Mouse (Mus musculus): ENCODE data around the gene Kcns1. TPM values are rescaled to one million over a fixed set of nuclear protein-coding genes. Genes with fewer than 3 reads are reported as not detected.

Gene Kcns1
- polyA plus RNA-seq, 1 experiment from 2014 or later, result 3.6 TPM

- no peak overlapping the region for H3K9ac ChIP-seq
- peaks cover 47% of the 10 kb centered on the region for H3K4me1 ChIP-seq
- H3K4me3 ChIP-seq, result no peak overlapping the region
- no peak overlapping the region for H3K4me2 ChIP-seq
- H3K27ac ChIP-seq, result peak overlapping the region; percentile 87
- ATAC-seq (ENCODE audit: insufficient number of reproducible peaks, low FRiP score, low TSS enrichment, low read depth), result peak; percentile 35; the same call in 1 of the 2 replicates
- no peaks in the 10 kb centered on the region for H3K9me3 ChIP-seq
- no peaks in the 10 kb centered on the region for H3K36me3 ChIP-seq
- H3K27me3 ChIP-seq, result no peaks in the 10 kb centered on the region
- 26% methylated on average over 6 of the region's 6 CpGs for WGBS
These were observed 33.2 kb downstream of the Kcns1 start for GRCm38 (mm10) chr2:164137754-164138153.

GRCm38 (mm10) chr2:164136393-164136792 lies 34.5 kb downstream of the Kcns1 start:
- Histone ChIP-seq H3K27me3 (no peaks in the 10 kb centered on the region), H3K4me3 (no peak overlapping the region), H3K4me1 (peaks cover 36% of the 10 kb centered on the region), H3K9me3 (no peaks in the 10 kb centered on the region), H3K27ac (peak overlapping the region; percentile 87; the same call in 1 of the 2 replicates), H3K4me2 (no peak overlapping the region), H3K9ac (no peak overlapping the region), H3K36me3 (0 out of 2 replicates have a peak, but pooled peaks cover under 1% of the 10 kb centered on the region)
- ATAC-seq (ENCODE audit: insufficient number of reproducible peaks, low FRiP score, low TSS enrichment, low read depth), result no peak; the same call in 1 of the 2 replicates
- 24% methylated on average over 2 of the region's 2 CpGs for WGBS

- no peaks in the 10 kb centered on the region for H3K27me3 ChIP-seq
- H3K9me3 ChIP-seq, result no peaks in the 10 kb centered on the region
- H3K36me3 ChIP-seq, result peaks cover 6% of the 10 kb centered on the region; the same call in 1 of the 2 replicates
- WGBS, result 70% methylated on average over 1 of the region's 1 CpGs
- ATAC-seq (ENCODE audit: insufficient number of reproducible peaks, low FRiP score, low TSS enrichment, low read depth), result no peak
- peaks cover 31% of the 10 kb centered on the region for H3K4me1 ChIP-seq
- H3K4me3 ChIP-seq, result no peak overlapping the region
- no peak overlapping the region for H3K27ac ChIP-seq
- H3K9ac ChIP-seq, result no peak overlapping the region
- no peak overlapping the region for H3K4me2 ChIP-seq
These were observed 35.5 kb downstream of the Kcns1 start for GRCm38 (mm10) chr2:164135367-164135766.

- Histone ChIP-seq H3K27ac (no peak overlapping the region; the same call in 1 of the 2 replicates), H3K36me3 (peaks cover 6% of the 10 kb centered on the region; the same call in 1 of the 2 replicates), H3K9me3 (no peaks in the 10 kb centered on the region), H3K4me2 (no peak overlapping the region), H3K27me3 (no peaks in the 10 kb centered on the region), H3K9ac (no peak overlapping the region), H3K4me1 (peaks cover 25% of the 10 kb centered on the region), H3K4me3 (no peak overlapping the region)
- 69% methylated on average over 6 of the region's 6 CpGs for WGBS
- ATAC-seq (ENCODE audit: insufficient number of reproducible peaks, low FRiP score, low TSS enrichment, low read depth), result no peak
These were observed 36.4 kb downstream of the Kcns1 start for GRCm38 (mm10) chr2:164134563-164134962.

GRCm38 (mm10) chr2:164131586-164131985 lies 39.3 kb downstream of the Kcns1 start:
- no peak overlapping the region for H3K4me2 ChIP-seq
- ATAC-seq (ENCODE audit: insufficient number of reproducible peaks, low FRiP score, low TSS enrichment, low read depth), result no peak
- no peaks in the 10 kb centered on the region for H3K27me3 ChIP-seq
- H3K9ac ChIP-seq, result no peak overlapping the region
- peaks cover 12% of the 10 kb centered on the region; the same call in 1 of the 2 replicates for H3K4me1 ChIP-seq
- H3K27ac ChIP-seq, result no peak overlapping the region
- no peak overlapping the region for H3K4me3 ChIP-seq
- no peaks in the 10 kb centered on the region for H3K9me3 ChIP-seq
- H3K36me3 ChIP-seq, result peaks cover 6% of the 10 kb centered on the region; the same call in 1 of the 2 replicates
- WGBS, result 91% methylated on average over 1 of the region's 1 CpGs

GRCm38 (mm10) chr2:164128576-164129411 lies 42.1 kb downstream of the Kcns1 start:
- no peak for ATAC-seq (ENCODE audit: insufficient number of reproducible peaks, low FRiP score, low TSS enrichment, low read depth)
- no peaks in the 10 kb centered on the region for H3K27me3 ChIP-seq
- H3K4me3 ChIP-seq, result no peak overlapping the region
- 67% methylated on average over 12 of the region's 12 CpGs for WGBS
- H3K4me2 ChIP-seq, result no peak overlapping the region
- no peaks in the 10 kb centered on the region for H3K9me3 ChIP-seq
- no peak overlapping the region for H3K27ac ChIP-seq
- no peak overlapping the region for H3K9ac ChIP-seq
- H3K36me3 ChIP-seq, result peaks cover 12% of the 10 kb centered on the region
- H3K4me1 ChIP-seq, result peaks cover 12% of the 10 kb centered on the region; the same call in 1 of the 2 replicates

GRCm38 (mm10) chr2:164127297-164127696 lies 43.6 kb downstream of the Kcns1 start:
- no peak overlapping the region for H3K4me3 ChIP-seq
- H3K9ac ChIP-seq, result no peak overlapping the region
- H3K9me3 ChIP-seq, result no peaks in the 10 kb centered on the region
- peak overlapping the region; percentile 67 for H3K27ac ChIP-seq
- H3K36me3 ChIP-seq, result peaks cover 21% of the 10 kb centered on the region
- ATAC-seq (ENCODE audit: insufficient number of reproducible peaks, low FRiP score, low TSS enrichment, low read depth), result no peak
- peaks cover 12% of the 10 kb centered on the region; the same call in 1 of the 2 replicates for H3K4me1 ChIP-seq
- H3K4me2 ChIP-seq, result no peak overlapping the region
- WGBS, result 86% methylated on average over 2 of the region's 2 CpGs
- H3K27me3 ChIP-seq, result no peaks in the 10 kb centered on the region

- ATAC-seq (ENCODE audit: insufficient number of reproducible peaks, low FRiP score, low TSS enrichment, low read depth), result peak; percentile 79; the same call in 1 of the 2 replicates
- H3K9ac ChIP-seq, result no peak overlapping the region
- H3K4me1 ChIP-seq, result peaks cover 12% of the 10 kb centered on the region; the same call in 1 of the 2 replicates
- H3K27ac ChIP-seq, result peak overlapping the region; percentile 67
- 33% methylated on average over 13 of the region's 13 CpGs for WGBS
- H3K36me3 ChIP-seq, result peaks cover 25% of the 10 kb centered on the region
- no peaks in the 10 kb centered on the region for H3K27me3 ChIP-seq
- no peak overlapping the region for H3K4me2 ChIP-seq
- no peak overlapping the region for H3K4me3 ChIP-seq
- no peaks in the 10 kb centered on the region for H3K9me3 ChIP-seq
These were observed 44.4 kb downstream of the Kcns1 start for GRCm38 (mm10) chr2:164126533-164126955.

GRCm38 (mm10) chr2:164123169-164123766 lies 47.6 kb downstream of the Kcns1 start:
- WGBS, result 79% methylated on average over 5 of the region's 5 CpGs

GRCm38 (mm10) chr2:164119503-164119902 lies 51.4 kb downstream of the Kcns1 start:
- Histone ChIP-seq H3K27ac (no peak overlapping the region), H3K9ac (no peak overlapping the region), H3K4me3 (no peak overlapping the region), H3K9me3 (no peaks in the 10 kb centered on the region), H3K4me1 (peaks cover 3% of the 10 kb centered on the region), H3K4me2 (no peak overlapping the region), H3K36me3 (peaks cover 36% of the 10 kb centered on the region), H3K27me3 (no peaks in the 10 kb centered on the region)
- no peak for ATAC-seq (ENCODE audit: insufficient number of reproducible peaks, low FRiP score, low TSS enrichment, low read depth)
- 89% methylated on average over 6 of the region's 6 CpGs for WGBS

More at GRCm38 (mm10) chr2:164123169-164123766, 47.6 kb downstream of the Kcns1 start:
- Histone ChIP-seq H3K27me3 (no peaks in the 10 kb centered on the region), H3K9me3 (no peaks in the 10 kb centered on the region), H3K4me2 (no peak overlapping the region), H3K36me3 (peaks cover 38% of the 10 kb centered on the region), H3K27ac (no peak overlapping the region), H3K4me1 (peaks cover 9% of the 10 kb centered on the region; the same call in 1 of the 2 replicates), H3K9ac (no peak overlapping the region), H3K4me3 (no peak overlapping the region)
- ATAC-seq (ENCODE audit: insufficient number of reproducible peaks, low FRiP score, low TSS enrichment, low read depth), result no peak

GRCm38 (mm10) chr2:164115531-164115930 lies 55.4 kb downstream of the Kcns1 start:
- H3K9ac ChIP-seq, result no peak overlapping the region
- no peak overlapping the region for H3K4me2 ChIP-seq
- H3K27me3 ChIP-seq, result no peaks in the 10 kb centered on the region
- ATAC-seq (ENCODE audit: insufficient number of reproducible peaks, low FRiP score, low TSS enrichment, low read depth), result no peak; the same call in 1 of the 2 replicates
- peaks cover 19% of the 10 kb centered on the region for H3K36me3 ChIP-seq
- no peaks in the 10 kb centered on the region for H3K9me3 ChIP-seq
- H3K4me1 ChIP-seq, result peaks cover 9% of the 10 kb centered on the region
- H3K27ac ChIP-seq, result peak overlapping the region; percentile 65
- 44% methylated on average over 10 of the region's 10 CpGs for WGBS
- no peak overlapping the region for H3K4me3 ChIP-seq

- Histone ChIP-seq H3K9me3 (no peaks in the 10 kb centered on the region), H3K36me3 (peaks cover 8% of the 10 kb centered on the region), H3K4me3 (no peak overlapping the region), H3K27ac (peak overlapping the region; percentile 48), H3K4me2 (no peak overlapping the region), H3K4me1 (peaks cover 13% of the 10 kb centered on the region), H3K27me3 (no peaks in the 10 kb centered on the region), H3K9ac (no peak overlapping the region)
- 91% methylated on average over 6 of the region's 6 CpGs for WGBS
- no peak for ATAC-seq (ENCODE audit: insufficient number of reproducible peaks, low FRiP score, low TSS enrichment, low read depth)
These were observed 56.9 kb downstream of the Kcns1 start for GRCm38 (mm10) chr2:164114051-164114450.

Data from limb, embryonic 15.5 days (tissue).